In the genomic region with DNA sequence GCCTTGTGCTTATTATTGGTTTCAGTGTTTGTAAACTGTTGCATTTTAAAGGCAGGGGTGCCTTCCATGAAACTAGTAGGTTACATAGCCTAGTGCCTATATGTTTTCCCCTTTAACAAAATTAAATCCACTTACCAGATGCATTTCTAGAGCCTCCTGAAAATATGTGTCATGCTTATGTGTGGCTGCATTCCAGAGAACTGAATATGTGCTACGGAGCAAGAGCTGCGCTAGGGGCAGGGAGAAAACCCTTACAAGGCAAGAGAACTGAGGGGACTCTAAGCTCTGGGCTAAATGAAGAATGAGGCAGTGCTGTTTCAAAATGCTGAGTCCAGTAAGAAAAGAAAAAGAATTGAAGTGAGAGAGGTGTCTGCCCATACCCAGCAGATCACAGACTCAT, we compare ENCODE assay signal across 25 mouse cellular contexts. TPM values are rescaled to one million over a fixed set of nuclear protein-coding genes. Genes with fewer than 3 reads are reported as not detected.
DNase-seq lines count a peak whose midpoint lies in the region; ATAC-seq and TF ChIP-seq lines count a peak whose summit lies in the region.
"Had no signal": no experiment of that assay in that cellular context is flagged by ENCODE, and none has a peak within 500 bp of the region (broad histone marks: within the 10 kb centered on the region; RNA-seq: fewer than 3 reads in every experiment).

No protein-coding gene starts in this region.

- no peak for TF ChIP-seq CTCF in lung, embryonic 14.5 days (IDR thresholded peaks at IDR 0.05; ENCODE audit: low read depth)
- no peak for TF ChIP-seq CTCF in lung, adult 2 months (IDR thresholded peaks at IDR 0.05; ENCODE audit: insufficient read depth, low read length)

- no peak for TF ChIP-seq POLR2A in lung, adult 2 months (IDR thresholded peaks at IDR 0.05; ENCODE audit: borderline replicate concordance, extremely low read depth, low read depth, low read length)

- peaks cover 42% of the 10 kb centered on the region for H3K4me1 ChIP-seq in heart, embryonic 15.5 days (replicated peaks)
- H3K4me1 ChIP-seq in heart, embryonic 11.5 days (ENCODE audit: control insufficient read depth, insufficient read depth, low read length): peaks cover 34% of the 10 kb centered on the region
- H3K4me1 ChIP-seq in lung, embryonic 14.5 days (ENCODE audit: insufficient read depth): peaks cover 19% of the 10 kb centered on the region
- H3K4me1 ChIP-seq in lung, adult 2 months (ENCODE audit: control insufficient read depth, insufficient read depth, low read length): peaks cover 8% of the 10 kb centered on the region
- no peaks in the 10 kb centered on the region for H3K4me1 ChIP-seq in liver, embryonic 11.5 days (replicated peaks; ENCODE audit: control insufficient read depth, insufficient read depth, low read length)
- H3K4me1 ChIP-seq: liver, embryonic 15.5 days had no signal

- peak overlapping the region; percentile 91 for H3K27ac ChIP-seq in heart, embryonic 15.5 days
- no peak overlapping the region for H3K27ac ChIP-seq in heart, embryonic 11.5 days (ENCODE audit: low read depth, low read length)
- H3K27ac ChIP-seq in lung, embryonic 14.5 days (ENCODE audit: low read depth): no peak overlapping the region
- no peak overlapping the region for H3K27ac ChIP-seq in liver, embryonic 11.5 days (ENCODE audit: low read depth, low read length)
- H3K27ac ChIP-seq: embryonic facial prominence, embryonic 13.5 days; hindbrain, embryonic 10.5 days; liver, embryonic 15.5 days; neural tube, embryonic 15.5 days had no signal

- H3K36me3 ChIP-seq in heart, embryonic 15.5 days: no peaks in the 10 kb centered on the region
- H3K36me3 ChIP-seq in heart, embryonic 11.5 days (ENCODE audit: control insufficient read depth, insufficient read depth, low read length): no peaks in the 10 kb centered on the region
- no peaks in the 10 kb centered on the region for H3K36me3 ChIP-seq in lung, embryonic 14.5 days (ENCODE audit: insufficient read depth)
- H3K36me3 ChIP-seq in liver, embryonic 11.5 days (ENCODE audit: control insufficient read depth, insufficient read depth, low read length): no peaks in the 10 kb centered on the region
- H3K36me3 ChIP-seq: embryonic facial prominence, embryonic 13.5 days; hindbrain, embryonic 10.5 days; intestine, embryonic 15.5 days; limb, embryonic 15.5 days; liver, embryonic 15.5 days; neural tube, embryonic 15.5 days had no signal

- DNase-seq in lung, embryonic 14.5 days: peak; percentile 55
- DNase-seq in lung, adult 2 months: no peak
- peak; percentile 7 for DNase-seq in brain, adult 2 months (ENCODE audit: low read depth, low spot score)
- DNase-seq in liver, embryonic 11.5 days (ENCODE audit: low spot score): no peak
- DNase-seq in right cerebral cortex, postnatal 14 days: no peak
- DNase-seq: adrenal gland, postnatal 25 days; cerebellum, adult 11-12 months; cerebellum, postnatal 10 days; gastrocnemius, postnatal 10 days; kidney, postnatal 4 days; layer of hippocampus, adult 9-11 months; lung, postnatal 10 days; thymus, adult 2 months; thymus, postnatal 4 days had no signal

- 30% methylated on average over 2 of the region's 2 CpGs for WGBS in heart, embryonic 15.5 days
- WGBS in heart, embryonic 11.5 days (ENCODE audit: insufficient replicate concordance): 50% methylated on average over 2 of the region's 2 CpGs
- WGBS in lung, embryonic 14.5 days: 37% methylated on average over 2 of the region's 2 CpGs
- WGBS in lung, adult 2 months: 77% methylated on average over 2 of the region's 2 CpGs
- WGBS in liver, embryonic 11.5 days: 87% methylated on average over 2 of the region's 2 CpGs

- H3K9me3 ChIP-seq in heart, embryonic 15.5 days (replicated peaks): no peaks in the 10 kb centered on the region
- H3K9me3 ChIP-seq in heart, embryonic 11.5 days (replicated peaks; ENCODE audit: control insufficient read depth, low read length): no peaks in the 10 kb centered on the region
- no peaks in the 10 kb centered on the region for H3K9me3 ChIP-seq in lung, embryonic 14.5 days (ENCODE audit: low read depth, low read length)
- H3K9me3 ChIP-seq in liver, embryonic 11.5 days (ENCODE audit: control insufficient read depth, low read length): no peaks in the 10 kb centered on the region
- H3K9me3 ChIP-seq: embryonic facial prominence, embryonic 13.5 days; hindbrain, embryonic 10.5 days; intestine, embryonic 15.5 days; limb, embryonic 15.5 days; liver, embryonic 15.5 days; neural tube, embryonic 15.5 days had no signal

- no peak overlapping the region for H3K4me2 ChIP-seq in heart, embryonic 15.5 days
- H3K4me2 ChIP-seq in heart, embryonic 11.5 days: no peak overlapping the region
- H3K4me2 ChIP-seq in lung, embryonic 14.5 days: no peak overlapping the region
- no peak overlapping the region for H3K4me2 ChIP-seq in liver, embryonic 11.5 days
- H3K4me2 ChIP-seq: embryonic facial prominence, embryonic 13.5 days; intestine, embryonic 15.5 days; limb, embryonic 15.5 days; liver, embryonic 15.5 days; midbrain, embryonic 11.5 days; neural tube, embryonic 15.5 days had no signal

- no peak overlapping the region for H3K9ac ChIP-seq in heart, embryonic 15.5 days
- no peak overlapping the region for H3K9ac ChIP-seq in heart, embryonic 11.5 days (ENCODE audit: low read depth, low read length)
- no peak overlapping the region for H3K9ac ChIP-seq in lung, embryonic 14.5 days
- no peak overlapping the region for H3K9ac ChIP-seq in liver, embryonic 11.5 days (ENCODE audit: low read depth, low read length)
- H3K9ac ChIP-seq: embryonic facial prominence, embryonic 13.5 days; intestine, embryonic 15.5 days; limb, embryonic 15.5 days; liver, embryonic 15.5 days; neural tube, embryonic 15.5 days had no signal

- no peaks in the 10 kb centered on the region for H3K27me3 ChIP-seq in heart, embryonic 15.5 days
- H3K27me3 ChIP-seq in heart, embryonic 11.5 days (ENCODE audit: control insufficient read depth, insufficient read depth, low read length): no peaks in the 10 kb centered on the region
- H3K27me3 ChIP-seq in lung, embryonic 14.5 days (ENCODE audit: insufficient read depth, low read length): no peaks in the 10 kb centered on the region
- no peaks in the 10 kb centered on the region for H3K27me3 ChIP-seq in liver, embryonic 11.5 days (replicated peaks; ENCODE audit: control insufficient read depth, insufficient read depth, low read length)
- H3K27me3 ChIP-seq: embryonic facial prominence, embryonic 13.5 days; intestine, embryonic 15.5 days; limb, embryonic 15.5 days; liver, embryonic 15.5 days; neural tube, embryonic 15.5 days had no signal

- ATAC-seq in heart, embryonic 15.5 days (replicated peaks; ENCODE audit: insufficient number of reproducible peaks, insufficient read depth, low FRiP score, low read depth): no peak
- no peak for ATAC-seq in heart, embryonic 11.5 days (replicated peaks; ENCODE audit: insufficient number of reproducible peaks, low FRiP score, low TSS enrichment)
- no peak for ATAC-seq in lung, embryonic 14.5 days (ENCODE audit: insufficient read depth)
- ATAC-seq in liver, embryonic 11.5 days (replicated peaks; ENCODE audit: low FRiP score): no peak
- ATAC-seq: forebrain, embryonic 16.5 days; hindbrain, embryonic 16.5 days; intestine, embryonic 15.5 days had no signal

- H3K4me3 ChIP-seq in heart, embryonic 15.5 days: no peak overlapping the region
- no peak overlapping the region for H3K4me3 ChIP-seq in heart, embryonic 11.5 days (ENCODE audit: low read depth, low read length)
- H3K4me3 ChIP-seq in lung, embryonic 14.5 days (ENCODE audit: low read depth, low read length): no peak overlapping the region
- no peak overlapping the region for H3K4me3 ChIP-seq in lung, adult 2 months (replicated peaks; ENCODE audit: extremely low read depth, low read depth, low read length)
- H3K4me3 ChIP-seq in liver, embryonic 11.5 days (ENCODE audit: low read depth, low read length): no peak overlapping the region
- H3K4me3 ChIP-seq: embryonic facial prominence, embryonic 13.5 days; hindbrain, embryonic 10.5 days; intestine, embryonic 15.5 days; limb, embryonic 15.5 days; liver, embryonic 15.5 days; neural tube, embryonic 15.5 days had no signal

RNA-seq across cellular contexts. Expression of gene Tsc22d2, which starts 43.7 kb away (rescaled TPM):
- 12.9 and 13.2 TPM in 2 replicates for polyA plus RNA-seq in heart, embryonic 15.5 days (2015; fragmentation: Nextera tagmentation; extraction: Ambion mirVana)
- 16.6 and 17.7 TPM in 2 replicates for polyA plus RNA-seq in heart, embryonic 11.5 days (2014; fragmentation: Nextera tagmentation; extraction: Ambion mirVana)
- 13.7 and 17.6 TPM in 2 replicates for polyA plus RNA-seq in lung, embryonic 14.5 days (2014; fragmentation: Nextera tagmentation; extraction: Ambion mirVana)
- 15.5 and 24.3 TPM in 2 replicates for polyA plus RNA-seq in lung, adult 2 months (2012; rRNA removed)
- 10.6 and 10.7 TPM in 2 replicates for polyA plus RNA-seq in liver, embryonic 11.5 days (2014; fragmentation: Nextera tagmentation; extraction: Ambion mirVana)

Comparison
In these comparisons a context has a peak if more than half of its experiments do, and no peak if none do; other contexts are left out.
1. DNase-seq: peak in lung, embryonic 14.5 days (single experiment) and brain, adult 2 months (single experiment); none in lung, adult 2 months (single experiment), liver, embryonic 11.5 days (single experiment) and right cerebral cortex, postnatal 14 days (single experiment).